Mouse (Mus musculus) kidney, adult 11 months (tissue): ENCODE data around the gene Psmg4.

Experiments used
- DNase-seq: peaks from one replicate; pipeline ENCODE4 v3.0.0; 2022

Gene Psmg4

GRCm38 (mm10) chr13:34207714-34208470, 45.1 kb downstream of the Psmg4 start:
- DNase-seq = no peak

DNA sequence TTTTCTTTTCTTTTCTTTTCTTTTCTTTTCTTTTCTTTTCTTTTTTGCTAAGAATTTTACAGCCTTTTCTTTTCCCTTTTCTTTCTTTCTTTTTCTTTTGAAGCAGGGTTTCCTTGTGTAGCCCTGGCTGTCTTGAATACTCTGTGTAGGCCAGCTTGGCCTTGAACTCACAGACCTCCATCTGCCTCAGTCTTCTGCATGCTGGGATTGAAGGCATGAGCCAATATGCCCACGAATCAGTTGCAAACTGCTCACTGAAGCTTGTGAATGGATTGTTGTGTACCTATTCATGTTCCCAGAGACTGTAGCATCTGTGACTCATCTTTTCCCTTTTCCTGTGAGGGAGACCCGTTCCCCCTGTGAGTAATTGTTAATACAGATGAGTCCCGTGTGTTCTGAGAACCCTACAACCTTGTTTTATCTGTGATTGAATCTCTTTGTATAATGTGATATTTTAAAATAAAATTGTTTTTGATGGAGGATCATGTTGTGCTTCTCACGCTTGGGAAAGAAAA, 48.6 kb downstream of the Psmg4 start:
- no peak for DNase-seq

DNA sequence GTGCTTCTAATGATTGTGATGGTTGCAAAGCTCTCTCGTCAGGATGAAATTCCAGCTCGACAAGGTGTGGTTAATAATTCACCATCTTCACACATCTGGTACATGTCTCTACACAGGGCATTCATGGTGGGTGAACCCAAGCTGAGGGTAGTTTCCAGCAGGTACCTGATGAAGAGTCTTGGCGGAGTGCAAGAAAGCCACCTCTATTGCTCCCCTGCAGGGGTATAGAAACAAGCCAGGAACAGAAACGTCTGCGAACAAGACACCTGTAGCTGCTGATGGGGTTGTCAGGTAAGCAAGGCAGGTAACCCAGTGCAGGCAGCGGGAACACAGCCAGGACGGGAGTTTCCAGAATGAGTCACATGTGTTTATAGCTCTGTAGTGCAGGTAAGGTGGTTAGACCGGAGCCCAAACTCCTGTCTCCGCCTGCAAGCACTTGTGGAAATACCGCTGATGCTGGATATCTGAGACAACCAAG, 50.0 kb downstream of the Psmg4 start:
- peak; percentile 84 for DNase-seq

DNA sequence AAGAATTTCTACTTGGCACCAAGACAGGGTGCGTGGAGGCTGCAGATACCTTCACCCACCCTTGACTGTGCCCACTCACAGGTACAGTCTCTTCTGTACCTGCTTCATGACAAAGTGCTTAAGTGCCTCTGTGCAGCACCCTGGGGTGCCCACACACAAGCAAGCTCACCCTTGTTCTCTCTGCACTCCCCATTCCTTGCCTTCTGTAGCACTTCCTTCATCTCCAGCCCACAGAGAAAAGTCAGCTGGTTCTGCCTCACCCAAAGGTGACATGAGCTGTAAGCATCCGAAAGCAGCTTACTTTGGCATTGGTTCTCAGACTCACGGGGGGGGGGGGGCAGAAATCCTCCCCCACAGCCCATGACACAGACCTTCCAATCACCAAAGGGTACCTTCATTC, 52.1 kb downstream of the Psmg4 start:
- no peak for DNase-seq

- no peak for DNase-seq
Measured at GRCm38 (mm10) chr13:34218776-34219175, 56.0 kb downstream of the Psmg4 start.

- DNase-seq = no peak
Measured at GRCm38 (mm10) chr13:34219728-34220127, 57.0 kb downstream of the Psmg4 start.

GRCm38 (mm10) chr13:34222985-34223384, 60.2 kb downstream of the Psmg4 start:
- DNase-seq = peak; percentile 82

GRCm38 (mm10) chr13:34226940-34227339, 64.2 kb downstream of the Psmg4 start:
- no peak for DNase-seq
